Mouse (Mus musculus) heart, embryonic 12.5 days (tissue): ENCODE results near the gene Fv1. TPM values are rescaled to one million over a fixed set of nuclear protein-coding genes. Genes with fewer than 3 reads are reported as not detected.

ENCODE experiments used
- ATAC-seq: fragments of 200-750 bp; cut with Nextera tagmentation; 2 replicates; pipeline ENCODE4 v1.8.0; 2017; ENCODE audit warnings: moderate TSS enrichment, moderate library complexity; ENCODE audit not compliant: insufficient number of reproducible peaks, low FRiP score
- H3K27ac ChIP-seq: fragments of 300-500 bp; sonication (generic); 2 replicates; pipeline ENCODE4 v1.5.1; 2016; ENCODE audit warnings: mild to moderate bottlenecking, moderate library complexity; ENCODE audit not compliant: poor library complexity, severe bottlenecking
- H3K27me3 ChIP-seq: fragments of 300-500 bp; sonication (generic); replicated peaks from 2 replicates; pipeline ENCODE4 v1.6.1; 2016; ENCODE audit warnings: mild to moderate bottlenecking, moderate library complexity
- H3K36me3 ChIP-seq: fragments of 300-500 bp; sonication (generic); 2 replicates; pipeline ENCODE4 v1.6.1; 2016; ENCODE audit warnings: mild to moderate bottlenecking, moderate library complexity
- H3K4me1 ChIP-seq: fragments of 300-500 bp; sonication (generic); replicated peaks from 2 replicates; pipeline ENCODE4 v1.6.1; 2016; ENCODE audit warnings: mild to moderate bottlenecking
- H3K4me2 ChIP-seq: fragments of 300-500 bp; sonication (generic); 2 replicates; pipeline ENCODE4 v1.6.1; 2016; ENCODE audit warnings: mild to moderate bottlenecking, moderate library complexity
- H3K4me3 ChIP-seq: fragments of 300-500 bp; sonication (generic); 2 replicates; pipeline ENCODE4 v1.5.1; 2016; ENCODE audit warnings: mild to moderate bottlenecking
- H3K9ac ChIP-seq: fragments of 300-500 bp; sonication (generic); 2 replicates; pipeline ENCODE4 v1.6.1; 2016; ENCODE audit warnings: mild to moderate bottlenecking, moderate library complexity
- H3K9me3 ChIP-seq: fragments of 300-500 bp; sonication (generic); replicated peaks from 2 replicates; pipeline ENCODE4 v1.6.1; 2016; ENCODE audit warnings: mild to moderate bottlenecking, moderate library complexity
- WGBS: fragments of 180-500 bp; shearing (Covaris S2); methylation state at CpG from one replicate; pipeline ENCODE4 v1.1.7; 2016; 5-methylcytosine and 5-hydroxymethylcytosine counted together
- polyA plus RNA-seq: library from polyadenylated mRNA; unstranded; fragments of >200 nt; fragmentation: Nextera tagmentation; extraction: Ambion mirVana; gene quantifications from 2 replicates; pipeline ENCODE4 v1.2.1, GENCODE M21; 2016

The Fv1 gene
- polyA plus RNA-seq, 1 experiment from 2014 or later = 9.1 TPM

DNA sequence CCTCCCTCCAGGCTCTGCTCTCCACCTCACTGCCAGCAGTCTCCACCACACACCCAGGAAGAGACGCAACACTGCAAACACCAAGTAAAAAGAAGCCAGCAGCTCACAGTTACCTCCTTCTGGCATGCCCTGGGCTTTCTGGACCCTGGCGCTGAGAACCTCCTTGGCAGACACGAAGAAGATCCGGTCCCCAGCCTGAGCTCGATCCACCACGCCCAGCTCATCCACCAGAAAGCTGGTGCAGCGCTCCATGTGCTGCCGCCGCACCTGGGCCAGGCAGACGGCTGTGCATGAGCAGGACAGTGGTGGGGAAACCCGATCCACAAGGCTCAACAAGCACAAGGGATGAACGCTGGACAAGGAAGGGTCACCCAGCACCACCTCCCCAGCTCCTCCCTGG lies 17.4 kb downstream of the Fv1 start:
- no peak for ATAC-seq
- Histone ChIP-seq H3K27ac (no peak overlapping the region), H3K36me3 (peaks cover 94% of the 10 kb centered on the region), H3K27me3 (no peaks in the 10 kb centered on the region), H3K4me3 (no peak overlapping the region), H3K4me1 (no peaks in the 10 kb centered on the region), H3K9ac (no peak overlapping the region), H3K9me3 (no peaks in the 10 kb centered on the region), H3K4me2 (no peak overlapping the region)
- 93% methylated on average over 12 of the region's 12 CpGs for WGBS

DNA sequence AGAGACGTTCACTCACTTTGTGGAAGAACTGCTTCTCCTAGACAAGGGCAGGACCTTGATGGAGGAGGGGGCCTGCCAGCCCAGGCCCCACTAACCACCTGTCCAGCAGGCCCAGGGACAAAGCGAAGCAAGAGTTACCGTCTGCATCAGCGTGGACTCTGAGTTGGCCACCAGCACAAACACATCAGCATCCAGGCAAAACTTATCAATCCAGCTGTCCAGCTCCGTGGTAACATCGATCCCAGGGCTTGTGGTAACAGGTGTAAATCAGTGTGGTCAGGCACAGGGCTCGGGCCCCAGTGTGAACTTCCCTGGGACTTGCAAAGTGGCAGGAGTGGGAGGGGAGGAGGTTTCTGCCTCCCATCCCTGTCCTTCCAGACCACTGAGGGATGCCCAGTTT lies 18.5 kb downstream of the Fv1 start:
- no peaks in the 10 kb centered on the region for H3K27me3 ChIP-seq
- no peaks in the 10 kb centered on the region for H3K9me3 ChIP-seq
- H3K4me2 ChIP-seq = no peak overlapping the region
- peaks cover 94% of the 10 kb centered on the region for H3K36me3 ChIP-seq
- ATAC-seq = no peak
- H3K4me1 ChIP-seq = no peaks in the 10 kb centered on the region
- H3K27ac ChIP-seq = no peak overlapping the region
- 92% methylated on average over 7 of the region's 7 CpGs for WGBS
- no peak overlapping the region for H3K4me3 ChIP-seq
- no peak overlapping the region for H3K9ac ChIP-seq

DNA sequence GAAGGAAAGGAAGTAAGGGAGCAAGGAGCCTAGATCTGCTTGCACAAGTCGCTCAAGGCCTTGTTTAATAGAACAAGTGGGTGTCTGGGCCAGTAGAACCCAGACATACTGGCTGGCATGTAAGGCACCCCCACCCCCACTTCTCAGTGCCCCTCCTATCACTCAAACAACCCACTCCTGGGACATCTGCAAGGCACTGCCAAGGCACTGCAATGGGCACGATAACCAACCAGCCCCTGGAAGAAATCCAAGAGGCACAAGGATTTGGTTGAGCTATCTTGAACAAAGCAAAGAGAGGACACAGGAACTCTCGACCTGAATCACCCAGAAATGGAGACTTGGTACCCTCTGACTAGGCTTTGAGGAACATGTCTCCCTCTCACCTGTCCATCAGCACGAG lies 19.5 kb downstream of the Fv1 start:
- WGBS = 90% methylated on average over 4 of the region's 4 CpGs
- ATAC-seq = no peak
- H3K9me3 ChIP-seq = no peaks in the 10 kb centered on the region
- no peak overlapping the region for H3K27ac ChIP-seq
- H3K4me3 ChIP-seq = no peak overlapping the region
- H3K27me3 ChIP-seq = no peaks in the 10 kb centered on the region
- H3K9ac ChIP-seq = no peak overlapping the region
- H3K4me2 ChIP-seq = no peak overlapping the region
- H3K4me1 ChIP-seq = no peaks in the 10 kb centered on the region
- peaks cover 94% of the 10 kb centered on the region for H3K36me3 ChIP-seq

- no peaks in the 10 kb centered on the region for H3K9me3 ChIP-seq
- no peak overlapping the region for H3K27ac ChIP-seq
- peaks cover 96% of the 10 kb centered on the region for H3K36me3 ChIP-seq
- no peaks in the 10 kb centered on the region for H3K27me3 ChIP-seq
- no peak overlapping the region for H3K4me2 ChIP-seq
- 87% methylated on average over 6 of the region's 6 CpGs for WGBS
- H3K9ac ChIP-seq = no peak overlapping the region
- no peak for ATAC-seq
- H3K4me3 ChIP-seq = no peak overlapping the region
- no peaks in the 10 kb centered on the region for H3K4me1 ChIP-seq
Measured at GRCm38 (mm10) chr4:147890341-147890740, 21.6 kb downstream of the Fv1 start.

DNA sequence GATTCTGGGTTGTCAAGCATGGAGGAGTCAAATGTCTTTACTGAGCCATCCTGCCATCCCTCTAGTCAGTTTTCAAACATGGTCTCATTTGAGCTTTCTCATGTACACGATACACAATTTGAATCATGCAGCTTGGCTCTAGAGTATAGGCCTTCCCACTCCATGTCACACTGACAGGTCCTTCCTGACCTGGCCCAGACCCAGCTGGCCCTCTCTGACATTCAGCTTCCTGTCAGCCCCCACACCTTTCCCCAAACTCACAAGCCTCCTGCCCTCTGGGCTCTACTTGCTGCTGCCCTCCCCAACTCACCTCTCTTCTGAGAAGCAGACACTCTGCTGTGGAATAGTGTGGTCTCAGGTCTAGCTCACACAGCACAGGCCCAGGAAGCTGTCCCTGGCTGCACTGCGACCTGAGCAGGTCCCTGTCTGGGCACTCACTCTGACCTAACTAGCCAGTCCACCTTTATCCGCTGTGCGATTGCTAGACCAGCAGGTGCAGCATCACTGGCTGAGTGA lies 27.1 kb downstream of the Fv1 start:
- 0 out of 2 replicates have a peak, but pooled peaks have one; percentile 9 for ATAC-seq

GRCm38 (mm10) chr4:147896411-147896810 lies 27.6 kb downstream of the Fv1 start:
- peak; percentile 56 for ATAC-seq
- H3K4me1 ChIP-seq = peaks cover 49% of the 10 kb centered on the region
- H3K9ac ChIP-seq = peak overlapping the region; percentile 50; the same call in 1 of the 2 replicates
- no peak overlapping the region for H3K4me3 ChIP-seq
- peak overlapping the region; percentile 97 for H3K27ac ChIP-seq
- no peak overlapping the region; the same call in 1 of the 2 replicates for H3K4me2 ChIP-seq
- WGBS = 22% methylated on average over 1 of the region's 1 CpGs
- peaks cover 94% of the 10 kb centered on the region for H3K36me3 ChIP-seq
- H3K27me3 ChIP-seq = no peaks in the 10 kb centered on the region
- no peaks in the 10 kb centered on the region for H3K9me3 ChIP-seq

More for the DNA sequence above, 27.1 kb downstream of the Fv1 start:
- Histone ChIP-seq H3K9ac (peak overlapping the region; percentile 26; the same call in 1 of the 2 replicates), H3K36me3 (peaks cover 98% of the 10 kb centered on the region), H3K4me3 (no peak overlapping the region), H3K4me1 (peaks cover 46% of the 10 kb centered on the region), H3K4me2 (no peak overlapping the region), H3K27ac (peak overlapping the region; percentile 97), H3K9me3 (no peaks in the 10 kb centered on the region), H3K27me3 (no peaks in the 10 kb centered on the region)
- 77% methylated on average over 4 of the region's 4 CpGs for WGBS

DNA sequence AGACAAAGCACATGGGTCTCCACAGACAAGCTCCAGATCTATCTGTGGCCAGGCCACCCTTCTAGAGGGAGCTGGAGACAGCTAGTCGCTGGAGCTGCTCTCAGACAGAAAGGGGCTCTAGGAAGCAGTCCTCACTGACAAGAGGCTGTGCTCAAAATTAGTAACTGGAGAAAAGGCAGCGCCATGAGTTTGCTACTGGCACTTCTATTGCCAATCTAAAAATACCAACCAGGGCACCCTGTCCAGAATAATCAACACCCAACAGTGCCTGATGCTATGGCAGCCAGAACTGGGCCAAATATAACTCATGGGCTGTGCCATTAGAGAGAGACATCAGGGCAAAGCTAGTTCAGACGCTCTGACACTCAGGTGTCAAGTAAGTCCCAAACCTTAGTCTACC lies 28.6 kb downstream of the Fv1 start:
- peak overlapping the region; percentile 97 for H3K27ac ChIP-seq
- 58% methylated on average over 3 of the region's 3 CpGs for WGBS

GRCm38 (mm10) chr4:147900452-147900851 lies 31.7 kb downstream of the Fv1 start:
- Histone ChIP-seq H3K27me3 (no peaks in the 10 kb centered on the region), H3K36me3 (peaks cover 74% of the 10 kb centered on the region), H3K9me3 (no peaks in the 10 kb centered on the region), H3K4me2 (0 out of 2 replicates have a peak overlapping the region, but pooled peaks have one; percentile 36), H3K4me3 (no peak overlapping the region), H3K4me1 (peaks cover 66% of the 10 kb centered on the region), H3K9ac (peak overlapping the region; percentile 50; the same call in 1 of the 2 replicates), H3K27ac (peak overlapping the region; percentile 67)
- 62% methylated on average over 7 of the region's 7 CpGs for WGBS
- no peak for ATAC-seq

More for the DNA sequence above, 28.6 kb downstream of the Fv1 start:
- Histone ChIP-seq H3K4me3 (no peak overlapping the region), H3K4me2 (peak overlapping the region; percentile 15; the same call in 1 of the 2 replicates), H3K4me1 (peaks cover 49% of the 10 kb centered on the region), H3K36me3 (peaks cover 94% of the 10 kb centered on the region), H3K27me3 (no peaks in the 10 kb centered on the region), H3K9me3 (no peaks in the 10 kb centered on the region), H3K9ac (peak overlapping the region; percentile 50; the same call in 1 of the 2 replicates)
- ATAC-seq = peak; percentile 34; the same call in 1 of the 2 replicates

- H3K4me1 ChIP-seq = peaks cover 47% of the 10 kb centered on the region
- H3K9me3 ChIP-seq = no peaks in the 10 kb centered on the region
- H3K9ac ChIP-seq = peak overlapping the region; percentile 88; the same call in 1 of the 2 replicates
- H3K36me3 ChIP-seq = peaks cover 50% of the 10 kb centered on the region
- peak overlapping the region; percentile 78 for H3K4me3 ChIP-seq
- no peaks in the 10 kb centered on the region for H3K27me3 ChIP-seq
- 86% methylated on average over 12 of the region's 12 CpGs for WGBS
- no peak overlapping the region for H3K27ac ChIP-seq
- no peak for ATAC-seq
- H3K4me2 ChIP-seq = peak overlapping the region; percentile 72
Measured at GRCm38 (mm10) chr4:147902906-147903500, 34.2 kb downstream of the Fv1 start.

- no peaks in the 10 kb centered on the region for H3K9me3 ChIP-seq
- H3K27ac ChIP-seq = peak overlapping the region; percentile 86
- peak overlapping the region; percentile 78 for H3K4me3 ChIP-seq
- H3K36me3 ChIP-seq = peaks cover 44% of the 10 kb centered on the region
- peak overlapping the region; percentile 88 for H3K9ac ChIP-seq
- no peaks in the 10 kb centered on the region for H3K27me3 ChIP-seq
- 72% methylated on average over 3 of the region's 3 CpGs for WGBS
- peak overlapping the region; percentile 72 for H3K4me2 ChIP-seq
- no peak for ATAC-seq
- H3K4me1 ChIP-seq = peaks cover 42% of the 10 kb centered on the region
Measured at GRCm38 (mm10) chr4:147903601-147904000, 34.8 kb downstream of the Fv1 start.

DNA sequence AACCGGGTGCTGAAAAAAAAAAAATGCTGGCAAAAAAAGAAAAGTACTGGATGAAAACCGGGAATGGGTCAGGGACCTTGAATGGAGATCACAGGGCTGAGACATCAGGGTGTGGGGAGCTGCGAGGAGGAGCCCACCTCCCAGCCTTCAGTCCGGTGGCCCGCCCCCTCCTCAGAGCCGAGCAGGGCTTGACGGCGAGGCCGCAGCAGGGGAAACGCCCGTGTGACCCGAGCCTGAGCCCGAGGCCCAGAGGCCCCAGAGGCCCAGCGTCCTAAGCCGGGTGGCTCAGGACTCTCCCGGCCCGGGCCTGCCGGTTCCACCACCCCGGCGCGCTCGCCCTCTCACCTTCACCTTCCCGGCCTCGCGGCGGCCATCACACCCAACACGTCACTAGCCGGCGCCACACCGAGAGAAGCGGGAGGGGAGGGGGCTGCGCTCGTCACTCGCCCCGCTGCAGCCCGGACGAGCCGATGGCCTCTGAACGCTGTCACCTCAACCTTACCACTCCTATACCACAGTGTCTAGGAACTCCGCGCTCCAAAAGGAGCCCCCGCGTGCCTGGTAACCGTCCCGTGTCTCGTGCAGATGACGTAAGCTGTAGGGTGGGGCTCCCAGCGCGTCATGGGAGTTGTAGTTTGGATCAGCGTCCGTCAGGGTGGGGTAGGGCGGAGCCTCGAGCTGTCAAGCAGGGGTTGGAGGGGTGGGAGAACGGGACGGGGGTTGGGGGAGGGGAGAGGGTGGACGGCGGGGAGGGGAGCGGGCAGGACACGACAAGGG lies 35.7 kb downstream of the Fv1 start, which contains the start of gene Mfn2:
TSS of gene Mfn2 (minus strand) at position 392 of the 777 bp plus-strand sequence.
- no peaks in the 10 kb centered on the region for H3K9me3 ChIP-seq
- no peaks in the 10 kb centered on the region for H3K27me3 ChIP-seq
- peak within 1 kb of the TSS; percentile 78 for H3K4me3 ChIP-seq
- peak within 1 kb of the TSS; percentile 86 for H3K27ac ChIP-seq
- peaks cover 39% of the 10 kb centered on the region for H3K36me3 ChIP-seq
- WGBS = under 1% methylated on average over 57 of the region's 59 CpGs
- H3K4me1 ChIP-seq = peaks cover 37% of the 10 kb centered on the region
- H3K9ac ChIP-seq = peak within 1 kb of the TSS; percentile 88
- ATAC-seq = peak; percentile 96
- peak within 1 kb of the TSS; percentile 72 for H3K4me2 ChIP-seq
